Mouse (Mus musculus): ENCODE results near the gene Srpx.

Srpx gene

GRCm38 (mm10) chrX:10117065-10117719, at the start of gene Srpx:
Srpx (minus strand) TSS chrX:10117709.
- no peak for DNase-seq

- DNase-seq = no peak
Observed at GRCm38 (mm10) chrX:10152390-10152789, 34.9 kb upstream of the Srpx start.

GRCm38 (mm10) chrX:10115780-10116179, 1.7 kb downstream of the Srpx start:
- no peak for DNase-seq

GRCm38 (mm10) chrX:10110736-10111135, 6.8 kb downstream of the Srpx start:
- no peak for DNase-seq

GRCm38 (mm10) chrX:10108558-10108957, 9.0 kb downstream of the Srpx start:
- DNase-seq = peak; percentile 6

- no peak for DNase-seq
Observed at GRCm38 (mm10) chrX:10105475-10105874, 12.0 kb downstream of the Srpx start.

- no peak for DNase-seq
Observed at GRCm38 (mm10) chrX:10102739-10103138, 14.8 kb downstream of the Srpx start.

- DNase-seq = no peak
Observed at GRCm38 (mm10) chrX:10095797-10096196, 21.7 kb downstream of the Srpx start.

GRCm38 (mm10) chrX:10080385-10080784, 37.1 kb downstream of the Srpx start:
- DNase-seq = no peak

GRCm38 (mm10) chrX:10079981-10080380, 37.5 kb downstream of the Srpx start:
- no peak for DNase-seq

GRCm38 (mm10) chrX:10073966-10074365, 43.5 kb downstream of the Srpx start:
- DNase-seq = no peak

GRCm38 (mm10) chrX:10071529-10071928, 46.0 kb downstream of the Srpx start:
- DNase-seq = no peak

- DNase-seq = peak; percentile 14
Observed at GRCm38 (mm10) chrX:10070689-10071088, 46.8 kb downstream of the Srpx start.

GRCm38 (mm10) chrX:10069405-10069804, 48.1 kb downstream of the Srpx start:
- no peak for DNase-seq

- peak; percentile 4 for DNase-seq
Observed at GRCm38 (mm10) chrX:10063781-10064180, 53.7 kb downstream of the Srpx start.

GRCm38 (mm10) chrX:10063361-10063760, 54.1 kb downstream of the Srpx start:
- no peak for DNase-seq

- DNase-seq = no peak
Observed at GRCm38 (mm10) chrX:10062201-10062600, 55.3 kb downstream of the Srpx start.

- DNase-seq = peak; percentile 23
Observed at GRCm38 (mm10) chrX:10034666-10035065, 82.8 kb downstream of the Srpx start.

- no peak for DNase-seq
Observed at GRCm38 (mm10) chrX:10010202-10010601, 107.3 kb downstream of the Srpx start.

GRCm38 (mm10) chrX:10007675-10008270, 109.7 kb downstream of the Srpx start:
- no peak for DNase-seq

GRCm38 (mm10) chrX:10005946-10006345, 111.6 kb downstream of the Srpx start:
- no peak for DNase-seq

GRCm38 (mm10) chrX:10000718-10001117, 116.8 kb downstream of the Srpx start:
- no peak for DNase-seq

All from lung, postnatal 36 days (tissue).